Comparison of ENCODE assay signal across 19 mouse cellular contexts in genomic region chr10:7819603-7820002, GRCm38 (mm10). TPM values are rescaled to one million over a fixed set of nuclear protein-coding genes. Genes with fewer than 3 reads are reported as not detected.
A peak's percentile ranks its signal among the peaks of the same experiment; 100 is the strongest.
DNase-seq lines count a peak whose midpoint lies in the region; ATAC-seq and TF ChIP-seq lines count a peak whose summit lies in the region.
"Had no signal": no experiment of that assay in that cellular context is flagged by ENCODE, and none has a peak within 500 bp of the region (broad histone marks: within the 10 kb centered on the region; RNA-seq: fewer than 3 reads in every experiment).

No protein-coding gene starts in this region.

- no peak for DNase-seq in lung, postnatal 0 days (ENCODE audit: low spot score)
- DNase-seq in lung, postnatal 10 days: no peak
- no peak for DNase-seq in left cerebral cortex, adult 9 months (ENCODE audit: low spot score in 2 of 2)
- DNase-seq in frontal cortex, postnatal 36 days (ENCODE audit: low spot score in 2 of 2): no peak
- DNase-seq: adrenal gland, postnatal 14 days; cerebellum, adult 11-12 months; cerebellum, adult 9-10 months; cerebellum, postnatal 25 days; gastrocnemius, postnatal 10 days; heart, adult 18-20 months; heart, postnatal 10 days; heart, postnatal 4 days had no signal

- no peak overlapping the region for H3K4me3 ChIP-seq in lung, postnatal 0 days (ENCODE audit: low read depth, low read length)
- H3K4me3 ChIP-seq: embryonic facial prominence, embryonic 12.5 days; forebrain, embryonic 15.5 days; heart, embryonic 10.5 days; hindbrain, embryonic 12.5 days had no signal

- 65% methylated on average over 4 of the region's 4 CpGs for WGBS in lung, postnatal 0 days

- H3K27me3 ChIP-seq in lung, postnatal 0 days (replicated peaks; ENCODE audit: insufficient read depth, low read length): no peaks in the 10 kb centered on the region
- H3K27me3 ChIP-seq: embryonic facial prominence, embryonic 12.5 days; forebrain, embryonic 15.5 days; hindbrain, embryonic 12.5 days had no signal

- no peak for TF ChIP-seq CTCF in lung, postnatal 0 days (IDR thresholded peaks at IDR 0.05)

- H3K4me2 ChIP-seq in lung, postnatal 0 days (replicated peaks; ENCODE audit: low read depth, low read length): no peak overlapping the region
- H3K4me2 ChIP-seq: embryonic facial prominence, embryonic 12.5 days; forebrain, embryonic 15.5 days; hindbrain, embryonic 12.5 days had no signal

- no peak for TF ChIP-seq EP300 in lung, postnatal 0 days (IDR thresholded peaks at IDR 0.05)

- ATAC-seq in lung, postnatal 0 days: peak; percentile 54
- ATAC-seq in CD4-positive, CD25-positive, alpha-beta regulatory T cell, adult 4 months: peak; percentile 46
- peak; percentile 34 for ATAC-seq in activated CD4-positive, CD25-positive, alpha-beta regulatory T cell, adult 4 months
- ATAC-seq: forebrain, embryonic 15.5 days; hindbrain, embryonic 16.5 days had no signal

- H3K9me3 ChIP-seq in lung, postnatal 0 days (ENCODE audit: low read length): no peaks in the 10 kb centered on the region
- H3K9me3 ChIP-seq: embryonic facial prominence, embryonic 12.5 days; forebrain, embryonic 15.5 days; heart, embryonic 10.5 days; hindbrain, embryonic 12.5 days had no signal

- H3K27ac ChIP-seq in lung, postnatal 0 days (ENCODE audit: low read length): no peak overlapping the region
- H3K27ac ChIP-seq: embryonic facial prominence, embryonic 12.5 days; forebrain, embryonic 15.5 days; heart, embryonic 10.5 days; hindbrain, embryonic 12.5 days had no signal

- H3K36me3 ChIP-seq in lung, postnatal 0 days (ENCODE audit: insufficient read depth, low read length): peaks cover 29% of the 10 kb centered on the region

- H3K4me1 ChIP-seq in lung, postnatal 0 days (ENCODE audit: insufficient read depth, low read depth, low read length): no peaks in the 10 kb centered on the region
- H3K4me1 ChIP-seq: embryonic facial prominence, embryonic 12.5 days; forebrain, embryonic 15.5 days; heart, embryonic 10.5 days; hindbrain, embryonic 12.5 days had no signal

- H3K9ac ChIP-seq in lung, postnatal 0 days (replicated peaks; ENCODE audit: low read depth): no peak overlapping the region
- H3K9ac ChIP-seq: embryonic facial prominence, embryonic 12.5 days; forebrain, embryonic 15.5 days; hindbrain, embryonic 12.5 days had no signal

RNA-seq across cellular contexts. Expression of gene Zc3h12d, which starts 12.7 kb away (rescaled TPM):
- 0.39 and 0.40 TPM in 2 replicates for polyA plus RNA-seq in lung, postnatal 0 days (2015; fragmentation: Nextera tagmentation; extraction: Ambion mirVana)
- polyA plus RNA-seq in CD4-positive, CD25-positive, alpha-beta regulatory T cell, adult 4 months (2017; shearing (Covaris generic)): 10 to 100 TPM; 51.7 to 87.3 TPM
- polyA plus RNA-seq in activated CD4-positive, CD25-positive, alpha-beta regulatory T cell, adult 4 months (2017; shearing (Covaris generic)): 10 to 100 TPM; 30.6 to 51.3 TPM

RNA-seq across cellular contexts. Expression of gene Ppil4, which starts 26.9 kb away (rescaled TPM):
- polyA plus RNA-seq in lung, postnatal 0 days (2015; fragmentation: Nextera tagmentation; extraction: Ambion mirVana): 30.5 and 30.6 TPM in 2 replicates
- 10 to 100 TPM; 76.4 to 77.5 TPM for polyA plus RNA-seq in CD4-positive, CD25-positive, alpha-beta regulatory T cell, adult 4 months (2017; shearing (Covaris generic))
- 10 to 100 TPM; 63.9 to 74.0 TPM for polyA plus RNA-seq in activated CD4-positive, CD25-positive, alpha-beta regulatory T cell, adult 4 months (2017; shearing (Covaris generic))

RNA-seq across cellular contexts. Expression of gene Ginm1, which starts 27.0 kb away (rescaled TPM):
- 167 TPM in 2 replicates for polyA plus RNA-seq in lung, postnatal 0 days (2015; fragmentation: Nextera tagmentation; extraction: Ambion mirVana)
- 10 to 100 TPM; 71.5 to 79.6 TPM for polyA plus RNA-seq in CD4-positive, CD25-positive, alpha-beta regulatory T cell, adult 4 months (2017; shearing (Covaris generic))
- 10 to 100 TPM; 60.7 to 68.8 TPM for polyA plus RNA-seq in activated CD4-positive, CD25-positive, alpha-beta regulatory T cell, adult 4 months (2017; shearing (Covaris generic))

Comparison
In these comparisons a context has a peak if more than half of its experiments do, and no peak if none do; other contexts are left out.
1. RNA of gene Zc3h12d, which starts 12.7 kb away (polyA plus RNA-seq): 51.7 to 87.3 TPM in CD4-positive, CD25-positive, alpha-beta regulatory T cell, adult 4 months and 30.6 to 51.3 TPM in activated CD4-positive, CD25-positive, alpha-beta regulatory T cell, adult 4 months; 0.39 to 0.40 TPM in lung, postnatal 0 days; every median in the first group is over 10 times any median in the second.
2. Peak in every context shown above with its lines, with median percentiles within 50 percentile points of each other: ATAC-seq.